Mouse (Mus musculus): ENCODE measurements around the gene Shroom3.
"Not testable (repeated sequence)": the region's sequence is repeated elsewhere in the genome, so short reads cannot be mapped to it uniquely, and the experiment has no call there.

Shroom3 gene

GRCm38 (mm10) chr5:92897766-92898745, 214.8 kb downstream of the Shroom3 start:
- peak; percentile 61 to 62 for DNase-seq

- DNase-seq, result no peak
Measured at GRCm38 (mm10) chr5:92900470-92900869, 217.2 kb downstream of the Shroom3 start.

GRCm38 (mm10) chr5:92901870-92902269, 218.6 kb downstream of the Shroom3 start:
- no peak for DNase-seq

GRCm38 (mm10) chr5:92905146-92905545, 221.9 kb downstream of the Shroom3 start:
- DNase-seq, result no peak

- DNase-seq, result no peak
Measured at GRCm38 (mm10) chr5:92905594-92906008, 222.4 kb downstream of the Shroom3 start.

- no peak for DNase-seq
Measured at GRCm38 (mm10) chr5:92908227-92908626, 225.0 kb downstream of the Shroom3 start.

GRCm38 (mm10) chr5:92910838-92911237, 227.6 kb downstream of the Shroom3 start:
- no peak for DNase-seq

- DNase-seq, result no peak
Measured at GRCm38 (mm10) chr5:92915421-92915820, 232.2 kb downstream of the Shroom3 start.

- DNase-seq, result no peak
Measured at GRCm38 (mm10) chr5:92917755-92918154, 234.5 kb downstream of the Shroom3 start.

- DNase-seq, result peak in 1 of 2 experiments; percentile 10
Measured at GRCm38 (mm10) chr5:92918170-92918569, 234.9 kb downstream of the Shroom3 start.

- DNase-seq, result no peak
Measured at GRCm38 (mm10) chr5:92918866-92919265, 235.6 kb downstream of the Shroom3 start.

GRCm38 (mm10) chr5:92919390-92919789, 236.2 kb downstream of the Shroom3 start:
- DNase-seq, result no peak

- no peak for DNase-seq
Measured at GRCm38 (mm10) chr5:92920984-92921383, 237.7 kb downstream of the Shroom3 start.

- DNase-seq, result no peak
Measured at GRCm38 (mm10) chr5:92921728-92922127, 238.5 kb downstream of the Shroom3 start.

GRCm38 (mm10) chr5:92922981-92923380, 239.7 kb downstream of the Shroom3 start:
- not testable (repeated sequence) for DNase-seq

- DNase-seq, result no peak
Measured at GRCm38 (mm10) chr5:92924851-92925477, 241.7 kb downstream of the Shroom3 start.

GRCm38 (mm10) chr5:92927667-92928066, 244.4 kb downstream of the Shroom3 start:
- DNase-seq, result no peak

GRCm38 (mm10) chr5:92930557-92930956, 247.3 kb downstream of the Shroom3 start:
- no peak for DNase-seq

- DNase-seq, result no peak
Measured at GRCm38 (mm10) chr5:92931298-92931697, 248.1 kb downstream of the Shroom3 start.

- no peak for DNase-seq
Measured at GRCm38 (mm10) chr5:92933010-92933409, 249.8 kb downstream of the Shroom3 start.

- DNase-seq, result no peak
Measured at GRCm38 (mm10) chr5:92933599-92934217, 250.5 kb downstream of the Shroom3 start.

- DNase-seq, result no peak
Measured at GRCm38 (mm10) chr5:92934269-92934939, 251.2 kb downstream of the Shroom3 start.

GRCm38 (mm10) chr5:92935883-92936282, 252.6 kb downstream of the Shroom3 start:
- peak in 1 of 2 experiments; percentile 28 for DNase-seq
